Mouse (Mus musculus) ES-Bruce4 (cell line): ENCODE data around the gene Sec14l1. TPM values are rescaled to one million over a fixed set of nuclear protein-coding genes. Genes with fewer than 3 reads are reported as not detected.

ENCODE experiments used
- H3K27ac ChIP-seq: 2 replicates; pipeline ENCODE4 v1.5.1; 2012; ENCODE audit warnings: low read length, inconsistent platforms; ENCODE audit not compliant: insufficient read depth
- H3K27me3 ChIP-seq: 2 replicates; pipeline ENCODE4 v1.6.1; 2012; ENCODE audit warnings: mild to moderate bottlenecking, low read length, inconsistent platforms; ENCODE audit not compliant: control insufficient read depth, poor library complexity, insufficient read depth, severe bottlenecking
- H3K36me3 ChIP-seq: 2 replicates; pipeline ENCODE4 v1.6.1; 2012; ENCODE audit warnings: inconsistent platforms, mild to moderate bottlenecking, low read length, moderate library complexity; ENCODE audit not compliant: control insufficient read depth, poor library complexity, insufficient read depth, severe bottlenecking
- H3K4me1 ChIP-seq: one replicate; pipeline ENCODE4 v1.8.1; 2011; ENCODE audit warnings: low read length; ENCODE audit not compliant: control insufficient read depth, insufficient read depth
- H3K4me3 ChIP-seq: 2 replicates; pipeline ENCODE4 v1.5.1; 2011; ENCODE audit warnings: low read depth, mild to moderate bottlenecking, low read length
- H3K9ac ChIP-seq: 2 replicates; pipeline ENCODE4 v1.6.1; 2012; ENCODE audit warnings: low read depth, mild to moderate bottlenecking, inconsistent platforms; ENCODE audit not compliant: poor library complexity, severe bottlenecking
- H3K9me3 ChIP-seq: replicated peaks from 2 replicates; pipeline ENCODE4 v1.6.1; 2012; ENCODE audit warnings: mild to moderate bottlenecking, low read length, inconsistent platforms; ENCODE audit not compliant: control insufficient read depth, poor library complexity, insufficient read depth, severe bottlenecking
- CTCF ChIP-seq: IDR thresholded peaks from one replicate; pipeline ENCODE4 v1.8.1; 2011; ENCODE audit warnings: low read depth, low read length
- EP300 ChIP-seq: IDR thresholded peaks from 2 replicates; pipeline ENCODE4 v1.6.1; 2011; ENCODE audit warnings: low read depth, low read length; ENCODE audit not compliant: insufficient read depth
- POLR2A ChIP-seq: IDR thresholded peaks from one replicate; pipeline ENCODE4 v1.8.1; 2011; ENCODE audit warnings: low read length; ENCODE audit not compliant: insufficient read depth
- polyA plus RNA-seq: library from polyadenylated mRNA; stranded (reverse); fragments of >200 nt; gene quantifications from 2 replicates; pipeline ENCODE4 v1.2.4, GENCODE M21; 2011; ENCODE audit warnings: low read depth; ENCODE audit not compliant: missing spikeins, insufficient read depth, insufficient read length

The Sec14l1 gene
- polyA plus RNA-seq, 1 experiment, result 77.7 TPM

GRCm38 (mm10) chr11:117123418-117124085, 8.6 kb downstream of the Sec14l1 start:
- no peaks in the 10 kb centered on the region for H3K36me3 ChIP-seq
- H3K4me1 ChIP-seq, result peaks cover 17% of the 10 kb centered on the region
- no peaks in the 10 kb centered on the region for H3K9me3 ChIP-seq
- no peak overlapping the region for H3K9ac ChIP-seq
- H3K27ac ChIP-seq, result no peak overlapping the region
- no peak overlapping the region for H3K4me3 ChIP-seq
- no peaks in the 10 kb centered on the region for H3K27me3 ChIP-seq
- TF ChIP-seq CTCF (no peak), EP300 (0 out of 2 replicates have a peak, but pooled peaks have one; percentile 3)

- Histone ChIP-seq H3K9ac (no peak overlapping the region), H3K27me3 (no peaks in the 10 kb centered on the region), H3K4me3 (no peak overlapping the region), H3K9me3 (no peaks in the 10 kb centered on the region), H3K27ac (no peak overlapping the region), H3K36me3 (no peaks in the 10 kb centered on the region), H3K4me1 (peaks cover 17% of the 10 kb centered on the region)
- no peak for TF ChIP-seq EP300
- no peak for TF ChIP-seq POLR2A
- TF ChIP-seq CTCF, result no peak
Observed at GRCm38 (mm10) chr11:117124539-117124938, 9.6 kb downstream of the Sec14l1 start.

- H3K9ac ChIP-seq, result no peak overlapping the region
- no peak for TF ChIP-seq CTCF
- no peak for TF ChIP-seq EP300
- no peak for TF ChIP-seq POLR2A
- H3K4me3 ChIP-seq, result no peak overlapping the region
- no peaks in the 10 kb centered on the region for H3K27me3 ChIP-seq
- no peak overlapping the region for H3K27ac ChIP-seq
- H3K9me3 ChIP-seq, result no peaks in the 10 kb centered on the region
- peaks cover 8% of the 10 kb centered on the region for H3K4me1 ChIP-seq
- no peaks in the 10 kb centered on the region for H3K36me3 ChIP-seq
Observed at GRCm38 (mm10) chr11:117127250-117127837, 12.4 kb downstream of the Sec14l1 start.

GRCm38 (mm10) chr11:117127931-117128548, 13.1 kb downstream of the Sec14l1 start:
- no peak overlapping the region for H3K4me3 ChIP-seq
- no peak overlapping the region for H3K27ac ChIP-seq
- peaks cover 3% of the 10 kb centered on the region for H3K4me1 ChIP-seq
- no peaks in the 10 kb centered on the region for H3K27me3 ChIP-seq
- H3K9ac ChIP-seq, result no peak overlapping the region
- no peaks in the 10 kb centered on the region for H3K9me3 ChIP-seq
- H3K36me3 ChIP-seq, result no peaks in the 10 kb centered on the region
- TF ChIP-seq POLR2A (no peak), CTCF (no peak), EP300 (no peak)

- no peak overlapping the region for H3K27ac ChIP-seq
Observed at GRCm38 (mm10) chr11:117129473-117129872, 14.5 kb downstream of the Sec14l1 start.

GRCm38 (mm10) chr11:117130068-117130467, 15.1 kb downstream of the Sec14l1 start:
- Histone ChIP-seq H3K36me3 (no peaks in the 10 kb centered on the region), H3K4me1 (peaks cover 4% of the 10 kb centered on the region), H3K27me3 (no peaks in the 10 kb centered on the region), H3K9ac (no peak overlapping the region), H3K4me3 (no peak overlapping the region), H3K9me3 (no peaks in the 10 kb centered on the region), H3K27ac (no peak overlapping the region)
- no peak for TF ChIP-seq CTCF
- no peak for TF ChIP-seq POLR2A
- TF ChIP-seq EP300, result no peak

More at GRCm38 (mm10) chr11:117129473-117129872, 14.5 kb downstream of the Sec14l1 start:
- no peaks in the 10 kb centered on the region for H3K27me3 ChIP-seq
- H3K4me3 ChIP-seq, result no peak overlapping the region
- TF ChIP-seq CTCF (no peak), EP300 (0 out of 2 replicates have a peak, but pooled peaks have one; percentile 23), POLR2A (no peak)
- H3K4me1 ChIP-seq, result no peaks in the 10 kb centered on the region
- no peak overlapping the region for H3K9ac ChIP-seq
- H3K9me3 ChIP-seq, result no peaks in the 10 kb centered on the region
- no peaks in the 10 kb centered on the region for H3K36me3 ChIP-seq
